Mouse (Mus musculus): ENCODE data around the gene Mvk. TPM values are rescaled to one million over a fixed set of nuclear protein-coding genes. Genes with fewer than 3 reads are reported as not detected.
A peak's percentile ranks its signal among the peaks of the same experiment; 100 is the strongest.

Gene Mvk
- polyA plus RNA-seq (2014; fragmentation: Nextera tagmentation; extraction: Ambion mirVana): 64.1 and 66.5 TPM in 2 replicates

DNA sequence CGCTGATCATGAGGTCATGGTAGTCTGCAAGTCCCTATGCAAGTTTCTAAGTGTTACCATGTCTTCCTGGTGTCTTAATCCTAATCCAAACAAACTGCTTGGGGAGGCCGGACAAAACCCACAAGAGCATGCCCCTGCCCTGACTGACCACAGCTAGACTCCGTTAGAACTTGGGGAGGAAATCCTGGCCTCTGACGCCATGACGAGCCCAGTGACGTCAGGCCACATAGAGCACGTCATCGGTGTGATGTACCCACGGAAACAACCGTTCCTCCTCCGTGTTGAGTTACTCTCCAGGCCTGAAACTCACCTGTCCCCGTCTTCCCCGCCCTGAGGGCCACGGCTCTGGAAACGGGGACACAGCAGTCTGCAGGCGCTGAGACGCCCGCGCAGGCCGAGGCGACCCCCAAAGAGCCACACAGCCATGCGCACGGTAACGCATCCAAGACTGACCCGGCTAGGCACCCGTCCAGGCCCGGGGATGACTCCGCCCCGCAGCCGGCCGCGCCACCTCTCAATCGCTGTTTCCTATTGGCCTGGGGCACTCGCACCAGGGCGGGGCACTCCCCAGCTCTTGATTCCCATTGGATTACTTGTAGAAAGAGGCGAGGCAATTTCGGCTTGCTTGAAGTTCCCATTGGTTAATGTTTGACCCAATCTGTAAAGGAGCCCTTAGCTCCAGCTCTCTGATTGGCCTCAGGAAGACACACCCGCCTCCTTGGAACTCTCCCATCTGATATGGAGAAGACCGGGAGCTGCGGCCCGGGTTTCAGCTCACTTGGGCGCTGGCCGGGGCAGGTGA lies at the start of gene Mvk, which contains the start of gene Mmab:
Mvk (plus strand) TSS at position 704 of the 802 bp plus-strand sequence.
Mmab (minus strand) TSS at position 495 of the 802 bp plus-strand sequence.
- H3K4me2 ChIP-seq (ENCODE audit: low read depth): peak within 1 kb of the TSS; percentile 72
- H3K9me3 ChIP-seq (ENCODE audit: control insufficient read depth, low read length): no peaks in the 10 kb centered on the region
- DNase-seq (ENCODE audit: low spot score) (peak; percentile 98), ATAC-seq (ENCODE audit: insufficient read depth, low FRiP score, low TSS enrichment) (peak; percentile 98)
- H3K9ac ChIP-seq (ENCODE audit: low read length): peak within 1 kb of the TSS; percentile 67
- H3K27ac ChIP-seq (ENCODE audit: low read depth, low read length): no peak within 1 kb of the TSS
- H3K27me3 ChIP-seq (ENCODE audit: control insufficient read depth, insufficient read depth, low read length): no peaks in the 10 kb centered on the region
- H3K36me3 ChIP-seq (ENCODE audit: control insufficient read depth, insufficient read depth, low read length): peaks cover 2% of the 10 kb centered on the region; the same call in 1 of the 2 replicates
- 3% methylated on average over 43 of the region's 43 CpGs for WGBS
- peak within 1 kb of the TSS; percentile 73 for H3K4me3 ChIP-seq (ENCODE audit: low read depth, low read length)
- H3K4me1 ChIP-seq (ENCODE audit: control insufficient read depth, insufficient read depth, low read length): peaks cover 10% of the 10 kb centered on the region; the same call in 1 of the 2 replicates

DNA sequence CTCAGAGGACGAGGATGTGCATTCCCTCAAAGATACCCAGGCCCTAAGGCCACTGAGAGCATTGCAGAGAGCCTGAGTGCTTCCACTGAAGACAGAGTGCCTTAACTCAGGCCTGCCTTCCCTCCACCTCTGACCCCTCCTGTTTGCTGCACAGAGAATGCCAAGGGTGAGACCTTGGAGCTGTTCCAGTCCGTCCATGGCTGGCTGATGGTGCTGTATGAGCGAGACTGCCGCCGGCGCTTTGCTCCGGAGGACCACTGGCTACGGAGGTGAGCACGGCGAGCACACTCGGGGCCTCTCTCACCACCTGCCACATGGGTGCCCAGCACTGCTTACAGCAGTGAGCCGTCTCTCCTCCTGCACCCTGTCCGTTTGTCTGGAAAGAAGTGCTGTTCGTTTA lies 37.5 kb upstream of the Mvk start:
- Histone ChIP-seq H3K9me3 (ENCODE audit: control insufficient read depth, low read length) (no peaks in the 10 kb centered on the region), H3K36me3 (ENCODE audit: control insufficient read depth, insufficient read depth, low read length) (peaks cover 62% of the 10 kb centered on the region), H3K4me1 (ENCODE audit: control insufficient read depth, insufficient read depth, low read length) (no peaks in the 10 kb centered on the region), H3K4me2 (ENCODE audit: low read depth) (no peak overlapping the region), H3K27ac (ENCODE audit: low read depth, low read length) (no peak overlapping the region), H3K27me3 (ENCODE audit: control insufficient read depth, insufficient read depth, low read length) (no peaks in the 10 kb centered on the region), H3K9ac (ENCODE audit: low read length) (no peak overlapping the region), H3K4me3 (ENCODE audit: low read depth, low read length) (no peak overlapping the region)
- DNase-seq (ENCODE audit: low spot score): no peak
- ATAC-seq (ENCODE audit: insufficient read depth, low FRiP score, low TSS enrichment): no peak
- WGBS: 93% methylated on average over 14 of the region's 14 CpGs

DNA sequence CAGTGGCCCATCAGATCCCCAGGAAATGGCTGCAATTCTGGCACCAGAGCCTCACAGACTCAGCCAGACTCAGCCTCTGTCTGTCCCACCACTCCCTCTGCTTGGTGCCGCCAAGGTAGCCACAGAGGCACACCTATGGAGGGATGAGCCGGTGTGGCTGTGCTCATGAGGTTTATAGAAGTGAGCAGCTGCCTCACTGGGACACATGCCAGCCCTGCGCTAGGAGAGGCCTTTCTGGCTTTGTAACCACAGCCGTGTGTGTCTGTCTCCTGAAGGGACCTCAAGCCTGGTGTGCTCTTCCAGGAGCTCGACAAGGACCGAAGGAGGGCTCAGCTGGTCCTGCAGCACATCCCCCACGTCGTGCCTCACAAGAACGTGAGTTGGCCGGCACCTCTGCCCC lies 36.8 kb upstream of the Mvk start:
- DNase-seq (ENCODE audit: low spot score): no peak
- ATAC-seq (ENCODE audit: insufficient read depth, low FRiP score, low TSS enrichment): no peak
- WGBS: 88% methylated on average over 10 of the region's 10 CpGs
- peaks cover 62% of the 10 kb centered on the region for H3K36me3 ChIP-seq (ENCODE audit: control insufficient read depth, insufficient read depth, low read length)
- H3K27ac ChIP-seq (ENCODE audit: low read depth, low read length): no peak overlapping the region
- H3K4me3 ChIP-seq (ENCODE audit: low read depth, low read length): no peak overlapping the region
- H3K27me3 ChIP-seq (ENCODE audit: control insufficient read depth, insufficient read depth, low read length): no peaks in the 10 kb centered on the region
- no peaks in the 10 kb centered on the region for H3K9me3 ChIP-seq (ENCODE audit: control insufficient read depth, low read length)
- H3K9ac ChIP-seq (ENCODE audit: low read length): no peak overlapping the region
- no peaks in the 10 kb centered on the region for H3K4me1 ChIP-seq (ENCODE audit: control insufficient read depth, insufficient read depth, low read length)
- no peak overlapping the region for H3K4me2 ChIP-seq (ENCODE audit: low read depth)

DNA sequence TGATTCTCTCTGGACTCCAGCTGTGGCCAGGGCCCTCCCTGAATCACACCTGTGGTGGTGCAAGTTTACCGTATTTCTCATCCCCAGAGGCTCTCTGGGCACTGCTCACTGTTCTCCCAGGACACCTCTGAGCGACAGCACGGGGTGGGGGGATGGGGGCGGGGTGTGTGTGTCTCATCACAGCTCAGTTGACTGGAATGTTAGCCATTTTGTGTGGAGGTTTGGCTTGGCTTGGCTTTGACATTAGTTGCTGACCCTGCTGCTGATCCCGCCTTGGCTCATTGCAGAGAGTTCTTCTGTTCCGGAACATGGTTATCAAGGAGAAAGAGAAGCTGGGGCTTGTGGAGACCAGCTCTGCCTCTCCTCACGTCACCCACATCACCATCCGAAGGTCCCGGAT lies 36.3 kb upstream of the Mvk start:
- DNase-seq (ENCODE audit: low spot score) (no peak), ATAC-seq (ENCODE audit: insufficient read depth, low FRiP score, low TSS enrichment) (no peak)
- 96% methylated on average over 9 of the region's 9 CpGs for WGBS
- no peak overlapping the region for H3K9ac ChIP-seq (ENCODE audit: low read length)
- H3K9me3 ChIP-seq (ENCODE audit: control insufficient read depth, low read length): no peaks in the 10 kb centered on the region
- H3K27ac ChIP-seq (ENCODE audit: low read depth, low read length): no peak overlapping the region
- no peak overlapping the region for H3K4me3 ChIP-seq (ENCODE audit: low read depth, low read length)
- no peaks in the 10 kb centered on the region for H3K27me3 ChIP-seq (ENCODE audit: control insufficient read depth, insufficient read depth, low read length)
- H3K4me1 ChIP-seq (ENCODE audit: control insufficient read depth, insufficient read depth, low read length): no peaks in the 10 kb centered on the region
- no peak overlapping the region for H3K4me2 ChIP-seq (ENCODE audit: low read depth)
- peaks cover 61% of the 10 kb centered on the region for H3K36me3 ChIP-seq (ENCODE audit: control insufficient read depth, insufficient read depth, low read length)

DNA sequence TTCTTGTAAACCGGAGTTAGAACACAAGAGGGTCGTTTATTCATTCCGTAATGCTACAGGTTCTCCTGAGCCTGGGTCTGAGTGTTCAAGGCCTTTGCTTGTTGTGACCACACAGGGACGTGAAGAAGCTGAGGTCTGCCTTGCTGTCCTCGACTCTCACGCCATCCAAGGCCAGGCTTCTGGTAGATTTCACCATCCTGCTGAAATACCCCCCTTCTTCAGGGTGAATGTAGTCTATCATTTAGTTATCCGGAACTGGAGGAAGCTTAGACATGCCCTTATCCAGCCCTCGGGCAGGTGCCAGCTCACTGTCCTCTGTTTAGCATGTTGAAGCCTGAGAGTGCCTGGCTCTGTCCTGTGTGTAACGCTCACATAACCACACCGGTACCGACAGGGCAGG lies 35.2 kb upstream of the Mvk start:
- peaks cover 54% of the 10 kb centered on the region for H3K36me3 ChIP-seq (ENCODE audit: control insufficient read depth, insufficient read depth, low read length)
- H3K4me2 ChIP-seq (ENCODE audit: low read depth): no peak overlapping the region
- no peaks in the 10 kb centered on the region for H3K27me3 ChIP-seq (ENCODE audit: control insufficient read depth, insufficient read depth, low read length)
- H3K4me3 ChIP-seq (ENCODE audit: low read depth, low read length): no peak overlapping the region
- 93% methylated on average over 11 of the region's 11 CpGs for WGBS
- H3K27ac ChIP-seq (ENCODE audit: low read depth, low read length): no peak overlapping the region
- no peaks in the 10 kb centered on the region for H3K4me1 ChIP-seq (ENCODE audit: control insufficient read depth, insufficient read depth, low read length)
- no peaks in the 10 kb centered on the region for H3K9me3 ChIP-seq (ENCODE audit: control insufficient read depth, low read length)
- ATAC-seq (ENCODE audit: insufficient read depth, low FRiP score, low TSS enrichment): no peak
- no peak for DNase-seq (ENCODE audit: low spot score)
- H3K9ac ChIP-seq (ENCODE audit: low read length): no peak overlapping the region

DNA sequence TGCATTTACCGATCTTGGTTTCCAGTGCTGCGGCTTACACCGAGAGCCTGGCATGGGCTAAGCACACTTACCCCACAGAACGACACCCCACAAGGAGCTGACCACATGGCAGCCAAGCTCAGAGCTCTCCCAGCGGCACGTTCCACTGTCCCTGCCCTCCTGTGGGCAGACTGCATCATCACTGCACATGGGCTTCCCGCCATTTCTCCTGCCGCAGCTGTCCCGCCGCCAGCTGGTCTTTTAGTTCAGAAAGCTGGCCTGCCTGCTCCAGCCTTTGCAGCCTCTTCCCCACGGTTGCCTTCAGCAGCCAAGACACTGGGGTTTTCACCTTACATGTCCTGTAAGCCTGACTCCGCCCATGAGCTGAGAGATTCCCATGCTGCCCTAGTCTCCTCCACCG lies 33.6 kb upstream of the Mvk start:
- WGBS: 88% methylated on average over 13 of the region's 13 CpGs
- Histone ChIP-seq H3K9ac (ENCODE audit: low read length) (no peak overlapping the region), H3K27ac (ENCODE audit: low read depth, low read length) (no peak overlapping the region), H3K27me3 (ENCODE audit: control insufficient read depth, insufficient read depth, low read length) (no peaks in the 10 kb centered on the region), H3K36me3 (ENCODE audit: control insufficient read depth, insufficient read depth, low read length) (peaks cover 44% of the 10 kb centered on the region), H3K4me2 (ENCODE audit: low read depth) (no peak overlapping the region), H3K4me1 (ENCODE audit: control insufficient read depth, insufficient read depth, low read length) (no peaks in the 10 kb centered on the region), H3K4me3 (ENCODE audit: low read depth, low read length) (no peak overlapping the region), H3K9me3 (ENCODE audit: control insufficient read depth, low read length) (no peaks in the 10 kb centered on the region)
- ATAC-seq (ENCODE audit: insufficient read depth, low FRiP score, low TSS enrichment) (no peak), DNase-seq (ENCODE audit: low spot score) (no peak)

DNA sequence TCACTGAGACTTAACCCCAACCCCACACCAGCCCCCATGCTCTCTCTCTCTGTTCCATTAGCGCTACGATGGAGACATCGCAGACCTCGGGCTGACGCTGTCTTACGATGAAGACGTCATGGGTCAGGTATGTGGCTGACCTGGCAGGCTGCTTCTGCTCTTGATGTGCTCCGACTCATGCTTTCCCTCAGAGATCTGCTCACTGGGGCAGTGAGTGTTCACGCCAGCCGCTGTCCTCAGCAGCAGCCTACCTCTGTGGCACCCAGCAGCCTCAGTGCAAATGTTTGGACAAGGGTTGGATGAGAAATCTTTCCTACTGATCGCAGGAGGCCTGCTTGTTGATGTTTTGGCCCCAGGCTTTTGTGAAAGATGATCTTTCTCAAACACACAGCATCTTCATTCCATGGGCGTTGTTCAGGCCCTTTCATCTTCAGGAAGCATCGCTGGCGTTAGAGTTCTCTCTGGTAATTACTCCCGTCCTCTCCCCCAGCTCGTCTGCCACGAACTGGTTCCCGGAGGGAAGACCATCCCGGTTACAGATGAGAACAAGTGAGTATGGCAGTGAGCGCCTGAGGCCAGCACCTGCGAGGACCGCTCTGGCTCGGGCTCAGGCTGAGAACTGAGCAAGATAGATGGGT lies 31.6 kb upstream of the Mvk start:
- H3K27me3 ChIP-seq (ENCODE audit: control insufficient read depth, insufficient read depth, low read length): no peaks in the 10 kb centered on the region
- H3K9me3 ChIP-seq (ENCODE audit: control insufficient read depth, low read length): no peaks in the 10 kb centered on the region
- no peak overlapping the region for H3K4me3 ChIP-seq (ENCODE audit: low read depth, low read length)
- H3K4me2 ChIP-seq (ENCODE audit: low read depth): no peak overlapping the region
- DNase-seq (ENCODE audit: low spot score) (no peak), ATAC-seq (ENCODE audit: insufficient read depth, low FRiP score, low TSS enrichment) (no peak)
- peaks cover 40% of the 10 kb centered on the region for H3K36me3 ChIP-seq (ENCODE audit: control insufficient read depth, insufficient read depth, low read length)
- WGBS: 81% methylated on average over 23 of the region's 23 CpGs
- no peak overlapping the region for H3K27ac ChIP-seq (ENCODE audit: low read depth, low read length)
- H3K9ac ChIP-seq (ENCODE audit: low read length): no peak overlapping the region
- H3K4me1 ChIP-seq (ENCODE audit: control insufficient read depth, insufficient read depth, low read length): no peaks in the 10 kb centered on the region

DNA sequence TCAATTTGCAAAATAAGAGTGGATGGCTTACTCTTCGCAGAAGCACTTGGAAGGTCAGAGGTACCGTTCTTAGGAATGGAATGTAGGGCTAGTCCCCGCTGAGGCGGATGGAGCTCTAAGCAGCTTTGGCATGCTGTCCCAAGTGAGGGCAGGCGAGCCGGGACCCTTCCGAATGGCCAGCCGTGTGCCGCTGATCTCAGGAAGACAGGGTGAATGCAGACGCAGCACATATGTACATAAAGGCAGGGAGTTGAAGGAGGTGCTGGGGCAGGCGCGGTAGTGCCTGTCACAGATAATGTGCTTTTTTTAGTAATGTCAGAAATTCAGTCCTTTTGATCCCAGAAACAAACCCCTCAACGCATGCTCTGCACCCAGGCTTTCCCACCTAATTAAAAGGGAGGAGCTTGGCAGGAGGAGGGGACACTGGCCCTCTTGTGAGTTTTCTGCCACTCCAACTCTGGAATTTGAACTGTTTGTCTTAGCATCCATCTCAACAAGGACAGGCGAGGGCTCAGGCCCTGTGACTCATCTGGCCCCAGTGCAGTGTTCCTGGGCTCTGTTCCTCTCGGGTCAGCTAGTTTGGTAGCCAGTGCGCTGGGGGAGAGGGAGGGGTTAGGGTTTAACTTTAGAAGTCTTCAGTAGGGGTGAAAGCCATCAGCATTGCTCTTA lies 30.9 kb upstream of the Mvk start:
- no peaks in the 10 kb centered on the region for H3K4me1 ChIP-seq (ENCODE audit: control insufficient read depth, insufficient read depth, low read length)
- DNase-seq (ENCODE audit: low spot score): no peak
- H3K9me3 ChIP-seq (ENCODE audit: control insufficient read depth, low read length): no peaks in the 10 kb centered on the region
- no peak overlapping the region for H3K9ac ChIP-seq (ENCODE audit: low read length)
- no peak for ATAC-seq (ENCODE audit: insufficient read depth, low FRiP score, low TSS enrichment)
- H3K27me3 ChIP-seq (ENCODE audit: control insufficient read depth, insufficient read depth, low read length): no peaks in the 10 kb centered on the region
- H3K36me3 ChIP-seq (ENCODE audit: control insufficient read depth, insufficient read depth, low read length): peaks cover 35% of the 10 kb centered on the region
- no peak overlapping the region for H3K4me3 ChIP-seq (ENCODE audit: low read depth, low read length)
- no peak overlapping the region for H3K27ac ChIP-seq (ENCODE audit: low read depth, low read length)
- no peak overlapping the region for H3K4me2 ChIP-seq (ENCODE audit: low read depth)
- 82% methylated on average over 16 of the region's 16 CpGs for WGBS

Measured in neural tube, embryonic 11.5 days (tissue).